Mouse (Mus musculus) splenic B cell, adult 2 months (primary cell): ENCODE measurements around the gene Pdcl2.
A peak's percentile ranks its signal among the peaks of the same experiment; 100 is the strongest.

ENCODE experiments used
- DNase-seq: peaks from one replicate; pipeline ENCODE4 v3.0.0-alpha.2; 2011; ENCODE audit warnings: low read depth, low spot score
- H3K27me3 ChIP-seq: 2 replicates; pipeline ENCODE4 v1.6.1; 2012; ENCODE audit warnings: mild to moderate bottlenecking, low read length, moderate library complexity, mixed read lengths; ENCODE audit not compliant: control insufficient read depth, poor library complexity, insufficient read depth, severe bottlenecking
- H3K36me3 ChIP-seq: 2 replicates; pipeline ENCODE4 v1.6.1; 2012; ENCODE audit warnings: mild to moderate bottlenecking, low read length, moderate library complexity, mixed read lengths; ENCODE audit not compliant: control insufficient read depth, poor library complexity, insufficient read depth, severe bottlenecking

Gene Pdcl2

DNA sequence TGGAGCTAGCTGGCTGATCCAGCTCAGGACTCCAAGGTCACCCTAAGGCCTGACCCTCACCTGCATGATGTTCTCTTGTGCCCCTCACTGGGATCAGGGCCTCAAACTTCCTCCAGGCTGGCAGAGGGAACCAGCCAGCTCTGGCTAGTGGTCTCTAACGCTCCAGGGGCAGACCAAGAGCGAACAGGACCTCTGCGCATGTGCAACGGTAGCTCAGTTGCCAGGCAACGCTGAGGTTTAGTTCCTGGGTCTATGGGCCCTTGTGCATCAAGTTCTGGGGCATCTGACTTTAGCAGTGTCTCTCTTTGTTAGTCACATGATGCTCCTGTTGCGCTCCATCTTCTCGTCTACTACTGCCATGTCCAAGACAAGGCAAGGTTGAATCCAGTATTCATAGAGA, at the start of gene Pdcl2:
Gene Pdcl2, minus strand, starts transcription at position 204 of the 400 bp plus-strand sequence.
- H3K27me3 ChIP-seq, result no peaks in the 10 kb centered on the region
- H3K36me3 ChIP-seq, result no peaks in the 10 kb centered on the region; the same call in 1 of the 2 replicates
- no peak for DNase-seq

DNA sequence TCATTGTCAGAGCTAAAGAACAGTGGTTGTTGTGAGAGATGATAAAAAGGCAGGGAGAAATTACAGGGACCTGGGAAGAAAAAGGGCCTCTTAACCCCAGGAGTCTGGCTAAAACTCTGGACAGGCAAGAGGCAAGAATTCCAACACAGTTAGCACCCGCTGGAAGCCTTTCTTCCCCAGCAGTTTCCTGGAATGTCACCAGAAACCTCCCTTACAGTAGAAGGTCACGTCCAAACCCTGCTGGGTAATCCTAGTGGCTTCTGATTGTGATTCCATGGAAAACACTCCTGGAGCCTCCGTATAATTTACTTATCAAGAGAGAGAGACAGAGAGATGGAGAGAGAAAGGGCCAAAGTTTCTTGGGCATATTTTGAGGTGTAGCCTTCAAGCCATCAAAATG, 48.3 kb upstream of the Pdcl2 start:
- no peaks in the 10 kb centered on the region for H3K36me3 ChIP-seq
- DNase-seq, result no peak
- H3K27me3 ChIP-seq, result no peaks in the 10 kb centered on the region

- DNase-seq, result no peak
- H3K36me3 ChIP-seq, result no peaks in the 10 kb centered on the region
- no peaks in the 10 kb centered on the region for H3K27me3 ChIP-seq
Observed at GRCm38 (mm10) chr5:76369215-76369840, 38.4 kb upstream of the Pdcl2 start.

DNA sequence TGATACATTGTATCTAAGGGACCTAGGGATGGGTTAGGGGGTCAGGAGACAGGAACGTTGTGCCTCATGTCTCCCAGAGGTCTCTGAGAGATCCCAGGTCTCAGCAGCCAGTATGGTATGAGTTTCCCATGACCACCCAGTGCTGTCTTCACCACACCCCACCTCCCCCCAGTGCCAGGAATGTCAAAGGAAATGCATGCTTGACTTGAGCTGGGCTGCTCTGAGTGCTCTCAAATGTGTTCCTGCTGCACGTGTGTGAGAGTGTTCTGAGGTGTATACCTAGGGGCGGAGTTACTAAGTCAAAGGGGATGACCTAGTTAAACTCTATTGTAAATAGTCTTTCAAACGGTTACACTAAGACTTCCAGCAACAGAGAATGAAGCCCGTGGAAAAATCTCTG, 34.5 kb upstream of the Pdcl2 start:
- no peak for DNase-seq
- no peaks in the 10 kb centered on the region for H3K36me3 ChIP-seq
- no peaks in the 10 kb centered on the region for H3K27me3 ChIP-seq

- Histone ChIP-seq H3K27me3 (no peaks in the 10 kb centered on the region), H3K36me3 (no peaks in the 10 kb centered on the region)
- DNase-seq, result no peak
Observed at GRCm38 (mm10) chr5:76363453-76364104, 32.6 kb upstream of the Pdcl2 start, which contains the start of gene Nmu. Nmu (minus strand) TSS chr5:76363788.

- no peak for DNase-seq
- Histone ChIP-seq H3K27me3 (no peaks in the 10 kb centered on the region), H3K36me3 (no peaks in the 10 kb centered on the region)
Observed at GRCm38 (mm10) chr5:76360786-76361185, 29.8 kb upstream of the Pdcl2 start.

DNA sequence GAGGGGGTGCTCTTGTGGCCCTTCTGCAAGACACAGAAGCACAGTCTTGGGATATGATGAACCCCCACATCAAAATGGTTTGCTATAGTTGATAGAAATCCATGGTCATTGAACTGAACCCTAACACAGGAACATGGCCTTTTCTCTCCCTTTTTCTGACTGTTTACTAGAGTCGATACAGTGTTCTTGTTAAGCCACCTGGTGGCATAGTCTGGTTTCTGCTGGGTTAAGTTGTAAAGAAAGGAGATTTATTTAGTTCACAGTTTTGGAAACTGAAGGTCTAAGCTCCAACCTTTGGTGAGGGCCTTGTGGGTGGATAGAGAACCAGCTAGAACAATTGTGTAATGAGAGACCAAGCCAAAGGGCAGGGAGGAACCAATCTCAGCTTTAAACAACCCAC, 29.1 kb upstream of the Pdcl2 start:
- DNase-seq, result no peak
- Histone ChIP-seq H3K36me3 (no peaks in the 10 kb centered on the region), H3K27me3 (no peaks in the 10 kb centered on the region)

DNA sequence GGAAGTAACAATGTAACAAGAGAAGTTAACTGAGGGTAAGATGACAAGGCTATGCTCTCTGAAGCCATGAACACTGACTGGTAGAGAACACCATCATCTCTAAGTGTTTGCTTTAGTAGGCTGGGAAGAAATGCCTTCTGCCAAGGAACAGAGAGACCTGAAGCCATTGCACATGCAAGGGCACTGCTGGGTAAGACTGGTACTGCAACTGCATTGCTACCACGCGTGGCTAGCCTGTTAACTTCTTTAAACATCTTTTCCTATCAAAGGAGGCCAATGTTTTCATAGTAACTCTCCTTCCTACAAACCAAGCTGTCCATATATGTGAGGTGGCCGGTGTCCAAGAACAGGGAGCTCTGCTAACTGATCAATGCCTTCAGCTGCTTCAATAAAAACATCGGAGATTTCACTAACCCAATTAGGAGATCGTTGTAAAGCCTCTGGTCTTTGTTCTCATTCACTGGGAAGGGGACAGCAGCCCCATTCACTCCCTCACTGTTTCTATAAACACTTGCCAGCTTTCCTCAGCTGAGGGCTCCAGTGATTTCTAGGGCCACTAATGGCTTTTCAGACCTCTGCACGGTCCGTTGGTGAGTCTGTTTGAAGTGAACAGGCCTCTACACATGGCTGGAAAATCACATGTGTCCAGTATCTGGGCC, 21.1 kb upstream of the Pdcl2 start:
- no peaks in the 10 kb centered on the region for H3K36me3 ChIP-seq
- no peak for DNase-seq
- no peaks in the 10 kb centered on the region for H3K27me3 ChIP-seq

- Histone ChIP-seq H3K36me3 (no peaks in the 10 kb centered on the region), H3K27me3 (no peaks in the 10 kb centered on the region)
- no peak for DNase-seq
Observed at GRCm38 (mm10) chr5:76351537-76351936, 20.6 kb upstream of the Pdcl2 start.

GRCm38 (mm10) chr5:76346137-76346536, 15.2 kb upstream of the Pdcl2 start:
- Histone ChIP-seq H3K36me3 (no peaks in the 10 kb centered on the region), H3K27me3 (no peaks in the 10 kb centered on the region)
- no peak for DNase-seq

- H3K27me3 ChIP-seq, result no peaks in the 10 kb centered on the region
- H3K36me3 ChIP-seq, result no peaks in the 10 kb centered on the region
- no peak for DNase-seq
Observed at GRCm38 (mm10) chr5:76340931-76341330, 10.0 kb upstream of the Pdcl2 start.

GRCm38 (mm10) chr5:76337100-76337499, 6.1 kb upstream of the Pdcl2 start:
- Histone ChIP-seq H3K36me3 (no peaks in the 10 kb centered on the region; the same call in 1 of the 2 replicates), H3K27me3 (no peaks in the 10 kb centered on the region)
- DNase-seq, result peak; percentile 61

GRCm38 (mm10) chr5:76333833-76334232, 2.9 kb upstream of the Pdcl2 start:
- H3K36me3 ChIP-seq, result no peaks in the 10 kb centered on the region; the same call in 1 of the 2 replicates
- H3K27me3 ChIP-seq, result no peaks in the 10 kb centered on the region
- no peak for DNase-seq

DNA sequence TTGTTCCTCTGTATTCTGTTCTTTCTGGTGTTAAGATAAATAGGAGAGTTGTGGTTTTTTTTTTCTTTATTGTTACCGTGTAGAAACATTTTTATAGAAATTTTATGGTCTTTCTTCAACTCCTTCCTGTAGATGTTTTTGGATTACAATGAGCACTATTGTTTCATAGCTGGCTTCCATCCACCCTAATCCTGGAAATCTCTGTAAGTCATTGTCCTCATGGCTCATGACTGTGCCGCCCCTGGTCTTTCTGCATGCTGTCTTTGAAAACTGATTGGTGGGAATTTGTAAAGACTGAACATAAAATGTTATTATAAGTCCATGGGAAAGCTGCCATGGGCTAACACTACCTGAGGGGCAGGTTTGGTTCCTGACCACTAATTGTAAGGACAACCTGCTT, 3.7 kb downstream of the Pdcl2 start:
- Histone ChIP-seq H3K27me3 (no peaks in the 10 kb centered on the region), H3K36me3 (no peaks in the 10 kb centered on the region)
- no peak for DNase-seq

DNA sequence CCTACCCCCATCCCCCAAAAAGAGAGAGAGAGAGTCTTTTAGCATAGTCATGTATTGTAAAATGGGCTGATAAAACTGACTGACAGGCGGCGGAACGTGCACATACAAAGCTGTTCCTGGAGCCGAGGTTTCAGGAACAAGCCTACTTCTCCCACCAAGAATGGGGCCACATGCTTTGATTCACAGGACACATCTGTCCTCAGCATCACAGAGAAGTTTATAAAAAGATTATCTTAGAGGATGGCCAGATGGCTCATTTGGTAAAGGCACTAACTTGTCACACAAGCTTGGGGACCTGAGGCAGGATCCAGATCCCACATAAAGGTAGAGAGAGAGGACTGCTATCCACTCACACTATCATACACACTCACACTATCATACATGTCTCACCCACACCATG, 5.8 kb downstream of the Pdcl2 start:
- Histone ChIP-seq H3K36me3 (no peaks in the 10 kb centered on the region), H3K27me3 (no peaks in the 10 kb centered on the region)
- DNase-seq, result no peak
